Mouse (Mus musculus) hindbrain, postnatal 0 days (tissue): Measurements from ENCODE around the gene Olfr56. TPM values are rescaled to one million over a fixed set of nuclear protein-coding genes. Genes with fewer than 3 reads are reported as not detected.
"Not testable (repeated sequence)": the region's sequence is repeated elsewhere in the genome, so short reads cannot be mapped to it uniquely, and the experiment has no call there.

Experiments used
- ATAC-seq: fragments of 200-750 bp; cut with Nextera tagmentation; 2 replicates; pipeline ENCODE4 v1.8.0; 2017; ENCODE audit warnings: mild to moderate bottlenecking, moderate TSS enrichment, moderate library complexity
- DNase-seq: peaks from one replicate; pipeline ENCODE4 v3.0.0-alpha.2; 2015; ENCODE audit warnings: low spot score
- H3K27ac ChIP-seq: fragments of 300-500 bp; sonication (generic); 2 replicates; pipeline ENCODE4 v1.5.1; 2014; ENCODE audit warnings: mild to moderate bottlenecking
- H3K27me3 ChIP-seq: fragments of 300-500 bp; sonication (generic); 2 replicates; pipeline ENCODE4 v1.6.1; 2014; ENCODE audit warnings: low read length, mixed read lengths; ENCODE audit not compliant: insufficient read depth
- H3K36me3 ChIP-seq: fragments of 300-500 bp; sonication (generic); 2 replicates; pipeline ENCODE4 v1.6.1; 2014; ENCODE audit warnings: low read length, mixed read lengths; ENCODE audit not compliant: insufficient read depth
- H3K4me1 ChIP-seq: fragments of 300-500 bp; sonication (generic); 2 replicates; pipeline ENCODE4 v1.6.1; 2014; ENCODE audit warnings: antibody characterized with exemption, low read length, mixed read lengths; ENCODE audit not compliant: insufficient read depth
- H3K4me2 ChIP-seq: fragments of 300-500 bp; sonication (generic); 2 replicates; pipeline ENCODE4 v1.6.1; 2014; ENCODE audit warnings: low read depth, mild to moderate bottlenecking, low read length, moderate library complexity, mixed read lengths
- H3K4me3 ChIP-seq: fragments of 300-500 bp; sonication (generic); 2 replicates; pipeline ENCODE4 v1.5.1; 2014; ENCODE audit warnings: low read length
- H3K9ac ChIP-seq: fragments of 300-500 bp; sonication (generic); replicated peaks from 2 replicates; pipeline ENCODE4 v1.6.1; 2014; ENCODE audit warnings: mild to moderate bottlenecking, low read length, moderate library complexity, mixed read lengths
- H3K9me3 ChIP-seq: fragments of 300-500 bp; sonication (generic); 2 replicates; pipeline ENCODE4 v1.6.1; 2016; ENCODE audit warnings: low read length, mixed read lengths
- WGBS: fragments of 180-500 bp; shearing (Covaris S2); extraction: QIAGEN DNeasy Blood & Tissue Kit; methylation state at CpG from one replicate; pipeline ENCODE4 v1.1.7; 2014; 5-methylcytosine and 5-hydroxymethylcytosine counted together
- polyA plus RNA-seq: library from polyadenylated mRNA; unstranded; fragments of >200 nt; fragmentation: Nextera tagmentation; extraction: Ambion mirVana; gene quantifications from 2 replicates; pipeline ENCODE4 v1.2.1, GENCODE M21; 2015
- total RNA-seq: library from RNA; depleted of rRNA; stranded (reverse); fragments of >200 nt; gene quantifications from 2 replicates; pipeline ENCODE4 v1.2.3, GENCODE M21; 2014

Gene Olfr56
- total and polyA plus RNA-seq, 2 experiments from 2014 or later: 0.16 TPM; not detected in 1

- 81% methylated on average over 2 of the region's 3 CpGs for WGBS
- H3K27ac ChIP-seq, ATAC-seq, H3K9ac ChIP-seq, H3K9me3 ChIP-seq, H3K27me3 ChIP-seq, H3K4me2 ChIP-seq, H3K4me1 ChIP-seq, H3K36me3 ChIP-seq, H3K4me3 ChIP-seq, DNase-seq: not testable (repeated sequence)
These were observed 9.5 kb downstream of the Olfr56 start for GRCm38 (mm10) chr11:48988219-48988618.

- not testable (repeated sequence) for H3K4me1 ChIP-seq, DNase-seq, H3K36me3 ChIP-seq, H3K27ac ChIP-seq, H3K9me3 ChIP-seq, H3K9ac ChIP-seq, H3K27me3 ChIP-seq, H3K4me2 ChIP-seq, ATAC-seq, H3K4me3 ChIP-seq
- 88% methylated on average over 1 of the region's 2 CpGs for WGBS
These were observed 11.3 kb downstream of the Olfr56 start for GRCm38 (mm10) chr11:48989981-48990380.

- not testable (repeated sequence) for H3K27ac ChIP-seq, ATAC-seq, H3K27me3 ChIP-seq, H3K4me1 ChIP-seq, H3K9ac ChIP-seq, H3K9me3 ChIP-seq, H3K4me3 ChIP-seq, H3K36me3 ChIP-seq, H3K4me2 ChIP-seq, DNase-seq
- 56% methylated on average over 4 of the region's 4 CpGs for WGBS
These were observed 13.2 kb downstream of the Olfr56 start, which contains the start of gene Gm12185 for GRCm38 (mm10) chr11:48991740-48992520. Gene Gm12185 (minus strand): TSS chr11:48992226.

- not testable (repeated sequence) for H3K27ac ChIP-seq, DNase-seq, H3K4me2 ChIP-seq, H3K27me3 ChIP-seq, H3K36me3 ChIP-seq, H3K4me3 ChIP-seq, H3K9me3 ChIP-seq, ATAC-seq, H3K4me1 ChIP-seq, H3K9ac ChIP-seq
- WGBS: 54% methylated on average over 10 of the region's 10 CpGs
These were observed 14.6 kb downstream of the Olfr56 start for GRCm38 (mm10) chr11:48993296-48993695.

- H3K36me3 ChIP-seq, H3K4me3 ChIP-seq, H3K27me3 ChIP-seq, H3K4me1 ChIP-seq, H3K9ac ChIP-seq, ATAC-seq, H3K4me2 ChIP-seq, H3K9me3 ChIP-seq, H3K27ac ChIP-seq, DNase-seq: not testable (repeated sequence)
- 75% methylated on average over 2 of the region's 2 CpGs for WGBS
These were observed 15.3 kb downstream of the Olfr56 start, which contains the start of gene Tgtp1 for GRCm38 (mm10) chr11:48994018-48994417. Gene Tgtp1 (minus strand): TSS chr11:48994172.

- DNase-seq, H3K4me1 ChIP-seq, H3K4me2 ChIP-seq, H3K27ac ChIP-seq, ATAC-seq, H3K9me3 ChIP-seq, H3K27me3 ChIP-seq, H3K36me3 ChIP-seq, H3K4me3 ChIP-seq, H3K9ac ChIP-seq: not testable (repeated sequence)
- WGBS: 75% methylated on average over 1 of the region's 1 CpGs
These were observed 21.7 kb downstream of the Olfr56 start for GRCm38 (mm10) chr11:49000411-49000810.

- not testable (repeated sequence) for H3K4me3 ChIP-seq, H3K27ac ChIP-seq, H3K9ac ChIP-seq, DNase-seq, H3K36me3 ChIP-seq, H3K27me3 ChIP-seq, H3K9me3 ChIP-seq, H3K4me2 ChIP-seq, ATAC-seq, H3K4me1 ChIP-seq
- WGBS: 77% methylated on average over 2 of the region's 2 CpGs
These were observed 27.6 kb downstream of the Olfr56 start for GRCm38 (mm10) chr11:49006317-49006716.

GRCm38 (mm10) chr11:49006785-49007184, 28.1 kb downstream of the Olfr56 start:
- not testable (repeated sequence) for H3K4me1 ChIP-seq, H3K9me3 ChIP-seq, H3K9ac ChIP-seq, H3K4me3 ChIP-seq, H3K4me2 ChIP-seq, H3K27ac ChIP-seq, H3K36me3 ChIP-seq, DNase-seq, ATAC-seq, H3K27me3 ChIP-seq
- 25% methylated on average over 1 of the region's 1 CpGs for WGBS

GRCm38 (mm10) chr11:49012074-49012473, 33.4 kb downstream of the Olfr56 start:
- H3K4me1 ChIP-seq, H3K4me3 ChIP-seq, H3K9me3 ChIP-seq, H3K27me3 ChIP-seq, H3K27ac ChIP-seq, DNase-seq, ATAC-seq, H3K4me2 ChIP-seq, H3K9ac ChIP-seq, H3K36me3 ChIP-seq: not testable (repeated sequence)

- not testable (repeated sequence) for H3K4me2 ChIP-seq, H3K4me1 ChIP-seq, H3K36me3 ChIP-seq, H3K27me3 ChIP-seq, ATAC-seq, H3K27ac ChIP-seq, H3K9ac ChIP-seq, H3K4me3 ChIP-seq, DNase-seq, H3K9me3 ChIP-seq
These were observed 71.4 kb downstream of the Olfr56 start for GRCm38 (mm10) chr11:49050064-49050463.
